Mouse (Mus musculus) bone marrow, adult 2 months (tissue): ENCODE measurements at regions not wholly inside any gene's neighbourhood (a gene's known extent, or its start where the extent isn't known, plus 50 kb on each side); places are given as distances from the start of the nearest gene placed in this dataset.

Experiments
- H3K27ac ChIP-seq: fragments of 200-500 bp; 2 replicates; pipeline ENCODE4 v1.5.1; 2012; ENCODE audit warnings: low read depth, mild to moderate bottlenecking, control low read depth, inconsistent platforms, low read length; ENCODE audit not compliant: control insufficient read depth, poor library complexity, insufficient read depth
- H3K4me1 ChIP-seq: fragments of 200-500 bp; 2 replicates; pipeline ENCODE4 v1.6.1; 2011; ENCODE audit warnings: low read length; ENCODE audit not compliant: control insufficient read depth, insufficient read depth
- H3K4me3 ChIP-seq: fragments of 200-500 bp; replicated peaks from 2 replicates; pipeline ENCODE3; 2011; ENCODE audit warnings: mild to moderate bottlenecking, low read depth, low read length, control low read depth; ENCODE audit not compliant: control insufficient read depth
- CTCF ChIP-seq: fragments of 200-500 bp; IDR thresholded peaks from 2 replicates; pipeline ENCODE4 v1.5.1; 2011; ENCODE audit warnings: low read length, control low read depth; ENCODE audit not compliant: control insufficient read depth, insufficient read depth
- POLR2A ChIP-seq: fragments of 200-500 bp; IDR thresholded peaks from 2 replicates; pipeline ENCODE4 v1.6.1; 2011; ENCODE audit warnings: low read depth, mild to moderate bottlenecking, control low read depth, low read length, borderline replicate concordance; ENCODE audit not compliant: control insufficient read depth
- WGBS: fragments of 180-500 bp; shearing (Covaris S2); methylation state at CpG from one replicate; pipeline ENCODE4 v1.1.7; 2018; 5-methylcytosine and 5-hydroxymethylcytosine counted together

- Histone ChIP-seq H3K4me1 (no peaks in the 10 kb centered on the region), H3K27ac (no peak overlapping the region), H3K4me3 (no peak overlapping the region)
- 83% methylated on average over 4 of the region's 4 CpGs for WGBS
- TF ChIP-seq CTCF (no peak), POLR2A (no peak)
These were observed 53.4 kb upstream of the Nab1 start for GRCm38 (mm10) chr1:52553871-52554270.

- no peak for TF ChIP-seq CTCF
- no peak for TF ChIP-seq POLR2A
- Histone ChIP-seq H3K27ac (no peak overlapping the region), H3K4me1 (no peaks in the 10 kb centered on the region), H3K4me3 (no peak overlapping the region)
- WGBS: 27% methylated on average over 6 of the region's 6 CpGs
These were observed 64.7 kb upstream of the Nemp2 start for GRCm38 (mm10) chr1:52565812-52566211.

GRCm38 (mm10) chr1:52571674-52572073 is 58.8 kb upstream of the Nemp2 start:
- H3K27ac ChIP-seq: no peak overlapping the region
- 85% methylated on average over 5 of the region's 5 CpGs for WGBS

GRCm38 (mm10) chr1:52578298-52579056 is 52.0 kb upstream of the Nemp2 start:
- 3% methylated on average over 5 of the region's 5 CpGs for WGBS
- H3K27ac ChIP-seq: peak overlapping the region; percentile 49
- H3K4me3 ChIP-seq: no peak overlapping the region
- no peak for TF ChIP-seq POLR2A
- TF ChIP-seq CTCF: no peak
- peaks cover 3% of the 10 kb centered on the region; the same call in 1 of the 2 replicates for H3K4me1 ChIP-seq

More at GRCm38 (mm10) chr1:52571674-52572073, 58.8 kb upstream of the Nemp2 start:
- TF ChIP-seq CTCF (no peak), POLR2A (no peak)
- no peaks in the 10 kb centered on the region for H3K4me1 ChIP-seq
- no peak overlapping the region for H3K4me3 ChIP-seq

- Histone ChIP-seq H3K27ac (no peak overlapping the region), H3K4me1 (peaks cover 3% of the 10 kb centered on the region; the same call in 1 of the 2 replicates), H3K4me3 (no peak overlapping the region)
- TF ChIP-seq CTCF: no peak
- TF ChIP-seq POLR2A: no peak
- WGBS: 75% methylated on average over 4 of the region's 4 CpGs
These were observed 50.2 kb upstream of the Nemp2 start for GRCm38 (mm10) chr1:52580132-52580896.
